Mouse (Mus musculus) MEL-GATA-1-ER (cell line): Measurements from ENCODE around the gene Susd4.

Source experiments
- DNase-seq: peaks from one replicate; pipeline ENCODE4 v3.0.0-alpha.2; 2012; ENCODE audit warnings: low read depth; ENCODE audit errors: extremely low read depth

Gene Susd4

DNA sequence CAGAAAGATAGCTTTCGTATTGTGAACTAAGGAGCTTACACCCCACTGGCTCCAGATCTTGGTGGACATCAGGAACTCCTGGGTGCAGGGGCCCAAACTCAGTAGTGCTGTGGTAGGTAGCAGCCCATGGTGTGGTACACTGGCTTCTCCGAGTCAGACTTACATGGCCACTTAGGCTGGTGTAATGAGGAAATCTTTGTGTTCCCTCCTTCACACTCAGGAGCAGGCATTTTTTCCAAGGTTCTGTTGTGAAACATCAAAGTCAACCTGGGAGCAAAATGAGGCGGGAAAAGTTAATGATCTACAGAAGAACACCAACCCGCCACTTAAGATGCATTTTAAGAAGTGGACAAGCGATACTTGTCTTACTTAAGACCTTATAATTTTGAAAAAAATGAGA, 21.8 kb downstream of the Susd4 start:
- DNase-seq, result no peak

DNA sequence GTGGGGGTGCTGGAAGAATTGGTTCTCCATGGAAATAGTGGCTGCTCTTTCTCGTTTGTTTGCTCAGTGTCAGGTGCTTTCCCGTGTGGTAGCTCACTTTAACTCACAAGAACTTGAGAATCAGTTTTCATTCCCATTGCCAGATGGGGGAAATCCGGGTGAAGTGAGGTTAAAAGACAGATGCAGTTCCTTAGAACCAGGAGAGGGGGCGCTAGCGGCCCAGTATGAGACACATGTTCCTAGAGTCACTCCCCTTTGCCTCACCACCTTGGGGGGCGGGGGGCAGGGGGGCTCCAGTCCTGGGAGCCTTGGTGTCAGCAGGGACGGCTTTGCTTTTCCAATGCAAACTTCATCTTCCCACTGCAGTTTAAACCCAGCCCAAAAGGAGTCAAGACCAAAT, 23.4 kb downstream of the Susd4 start:
- no peak for DNase-seq

DNA sequence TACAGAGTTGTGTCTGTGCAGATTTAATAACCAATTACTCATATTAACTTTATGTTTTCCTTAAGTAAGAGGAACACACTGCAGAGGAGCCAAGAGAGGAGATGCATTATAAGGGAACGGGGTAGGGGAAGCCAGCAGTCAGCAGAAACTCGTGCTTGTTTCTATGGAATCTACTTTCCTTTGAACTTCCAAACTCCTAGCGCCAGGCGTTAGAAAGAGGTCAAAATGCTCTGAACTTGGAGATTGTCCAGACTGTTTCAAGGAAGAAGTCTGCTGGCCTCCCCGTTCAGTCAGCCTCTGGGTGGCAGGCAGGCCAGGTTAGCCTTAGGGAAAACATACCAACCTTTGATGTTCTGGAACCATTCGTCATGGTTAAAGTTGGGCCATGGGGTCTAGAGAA, 25.2 kb downstream of the Susd4 start:
- DNase-seq, result no peak

DNA sequence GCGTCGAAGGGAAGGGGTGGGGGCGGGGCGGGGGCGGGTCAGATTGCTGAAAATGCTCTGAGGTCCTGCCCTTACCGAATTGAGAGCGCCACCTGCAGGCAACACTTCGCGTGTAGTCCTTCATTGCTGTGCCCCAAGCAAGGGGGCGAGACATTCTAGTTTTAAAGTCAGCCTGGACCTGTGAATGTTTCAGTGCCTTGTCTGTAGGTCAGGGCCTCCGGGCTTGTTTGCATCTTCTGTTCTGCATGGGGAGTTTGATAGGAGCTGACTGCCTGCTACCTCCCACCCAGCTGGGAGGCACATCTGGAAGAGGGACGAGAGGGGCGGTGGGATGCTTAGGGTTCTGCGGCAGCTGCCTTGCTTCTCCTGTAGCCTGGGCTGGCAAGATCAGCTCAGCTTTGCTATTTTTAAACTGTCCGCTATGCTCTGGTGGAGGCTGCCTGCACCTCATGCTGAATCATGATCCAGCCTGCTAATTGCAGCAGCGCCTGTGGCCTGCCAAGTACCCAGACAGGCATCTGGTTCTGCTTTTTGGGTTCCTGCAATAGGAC, 28.9 kb downstream of the Susd4 start:
- no peak for DNase-seq

DNA sequence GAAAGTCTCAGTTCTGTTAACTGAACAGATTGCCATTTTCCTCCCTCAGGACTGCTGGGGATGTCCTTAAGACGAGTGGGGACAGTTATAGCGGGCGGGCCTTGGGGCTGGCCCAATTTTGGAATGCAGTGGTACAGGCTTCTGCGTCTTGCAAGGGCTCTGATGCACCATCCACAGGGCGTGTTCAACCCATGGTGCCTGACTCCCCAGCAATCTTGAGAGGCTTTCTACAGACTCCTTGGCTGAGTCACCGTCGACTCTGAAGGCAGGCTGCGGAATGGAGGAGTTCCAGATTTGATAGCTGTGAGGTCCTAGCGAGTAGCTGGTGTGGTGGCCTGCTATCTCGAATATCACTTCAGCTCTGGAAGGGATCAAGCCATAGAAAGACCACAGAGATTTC, 30.6 kb downstream of the Susd4 start:
- DNase-seq, result no peak

DNA sequence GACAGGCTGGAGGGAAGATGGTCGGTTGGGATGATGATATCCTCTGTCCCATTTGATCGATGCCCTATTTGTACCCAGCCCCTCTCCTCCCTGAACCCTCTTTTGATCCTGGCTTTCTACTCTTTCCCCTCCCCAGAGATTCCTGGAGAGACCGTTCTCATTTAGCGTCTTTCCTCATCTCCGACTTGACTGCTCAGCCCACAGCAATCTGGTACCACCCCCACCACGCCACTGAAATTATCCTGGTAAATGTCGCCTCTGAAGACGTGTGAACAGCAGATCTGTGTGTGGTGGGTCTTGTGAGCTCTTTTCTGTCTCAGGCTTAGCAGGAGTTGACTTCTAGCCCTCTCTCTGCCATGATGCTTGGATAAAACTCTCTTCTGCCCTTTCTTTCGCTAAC, 31.0 kb downstream of the Susd4 start:
- DNase-seq, result no peak

DNA sequence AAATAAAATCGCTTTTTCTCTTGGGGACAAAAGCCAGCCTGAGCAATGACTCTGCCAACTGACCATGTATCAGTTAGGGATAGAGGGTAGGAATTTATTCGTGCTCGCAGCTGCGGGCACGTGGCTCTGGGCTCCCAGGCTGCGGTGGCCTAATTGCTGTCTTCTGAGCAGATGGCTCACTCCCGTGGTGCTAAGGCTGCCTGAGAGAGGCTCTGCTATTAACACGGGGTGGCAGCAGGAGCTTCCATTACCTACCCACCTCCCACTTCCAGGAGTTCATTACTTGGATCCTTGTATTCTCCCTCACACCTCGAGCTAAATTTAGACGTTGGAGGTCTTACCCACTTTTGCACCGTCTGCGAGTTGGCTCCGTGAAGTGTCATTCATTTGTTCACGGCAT, 33.4 kb downstream of the Susd4 start:
- DNase-seq, result no peak

DNA sequence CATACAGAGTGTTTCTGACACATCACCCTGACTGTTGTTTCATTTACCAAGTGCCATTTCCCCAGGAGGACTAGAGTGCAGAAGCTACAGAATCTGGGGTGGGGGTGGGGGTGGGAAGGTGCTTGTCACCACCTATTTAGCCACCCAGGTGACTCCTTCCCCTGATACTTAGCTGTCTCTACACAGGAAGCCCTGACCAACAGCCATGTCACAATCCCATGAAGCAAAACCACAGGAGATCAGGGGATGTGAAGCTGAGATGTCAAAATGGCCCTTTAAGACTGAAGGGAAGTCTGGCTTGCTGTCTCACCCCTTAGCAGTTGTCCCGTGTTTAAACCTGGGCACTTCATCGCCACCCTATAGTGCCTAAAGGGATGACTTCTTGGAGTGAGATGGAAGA, 37.9 kb downstream of the Susd4 start:
- no peak for DNase-seq

DNA sequence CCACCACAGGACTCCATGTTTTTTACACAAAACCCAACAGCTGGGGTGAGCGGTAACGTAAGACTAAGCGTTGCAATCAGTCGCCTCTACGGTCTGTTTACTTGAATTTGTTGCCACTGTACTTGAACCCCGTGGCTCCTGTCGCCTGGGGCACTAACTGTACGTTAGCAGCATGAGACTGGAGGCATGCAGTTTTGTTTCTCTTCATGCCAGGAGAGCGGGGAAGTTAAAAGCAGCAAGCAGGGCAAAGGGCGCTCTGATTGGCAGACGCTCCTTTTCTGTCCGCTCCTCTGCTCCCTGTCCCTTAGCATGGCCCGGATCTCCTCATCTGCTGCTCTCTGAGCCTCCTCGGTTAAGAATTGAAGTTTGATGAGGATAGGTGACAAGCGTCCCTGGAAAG, 39.2 kb downstream of the Susd4 start:
- no peak for DNase-seq

DNA sequence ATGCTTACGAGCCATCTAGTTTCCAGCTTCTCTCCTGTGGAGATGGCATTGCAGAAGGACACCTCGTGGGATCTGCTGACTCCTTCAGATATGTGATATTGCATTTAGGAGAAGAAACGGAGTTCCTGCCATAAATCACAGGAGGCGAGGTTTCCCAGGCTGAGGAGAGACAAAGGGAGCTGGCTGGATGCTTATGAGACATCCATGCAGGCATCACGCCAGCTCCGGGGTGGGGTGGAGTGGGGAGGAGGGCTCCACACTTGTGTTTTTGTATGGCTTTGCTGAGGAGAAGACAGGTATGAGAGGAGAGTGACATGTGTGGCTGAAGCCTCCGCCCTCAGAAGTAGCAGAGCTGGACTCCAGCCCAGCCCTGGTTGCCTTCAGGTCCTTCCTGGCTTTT, 50.3 kb downstream of the Susd4 start:
- DNase-seq, result no peak

DNA sequence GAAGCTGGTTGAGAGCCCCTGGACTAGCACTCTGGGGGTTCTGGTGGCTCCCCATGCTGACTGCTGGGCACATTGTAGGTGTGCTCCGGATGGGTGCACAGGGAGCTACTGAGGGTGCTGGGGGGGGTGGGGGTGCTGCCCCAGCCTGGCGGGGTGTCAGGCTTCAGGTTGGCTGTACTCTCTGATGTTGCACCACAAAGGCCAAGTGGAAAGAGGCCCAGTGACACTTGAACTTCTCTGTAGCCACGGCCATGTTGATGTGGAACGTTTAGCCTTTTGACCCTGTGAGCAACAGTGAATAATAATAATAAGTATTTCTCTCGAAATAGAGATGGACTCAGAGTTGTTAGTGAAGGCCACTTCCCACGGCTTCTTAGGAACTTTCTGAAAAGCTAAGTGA, 50.9 kb downstream of the Susd4 start:
- DNase-seq, result no peak

DNA sequence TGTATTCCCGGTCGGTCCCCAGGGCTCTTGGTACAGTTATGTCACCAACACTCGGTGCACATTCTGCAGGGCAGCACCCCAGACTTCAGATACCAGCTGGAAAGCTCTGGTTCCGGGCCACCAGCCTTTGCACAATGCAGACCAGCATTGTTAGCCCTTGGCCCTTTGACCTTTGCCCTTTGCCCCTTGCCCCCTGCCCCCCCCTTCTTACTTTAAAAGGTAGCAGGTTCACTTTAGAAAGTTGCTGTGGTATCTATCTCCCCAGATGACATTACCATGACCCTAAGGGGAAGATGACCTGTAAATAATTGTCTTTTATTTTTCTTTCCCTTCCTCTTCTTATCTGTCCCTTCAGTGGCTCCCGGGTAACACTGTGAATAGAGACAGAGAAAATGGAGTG, 53.4 kb downstream of the Susd4 start:
- DNase-seq, result no peak

DNA sequence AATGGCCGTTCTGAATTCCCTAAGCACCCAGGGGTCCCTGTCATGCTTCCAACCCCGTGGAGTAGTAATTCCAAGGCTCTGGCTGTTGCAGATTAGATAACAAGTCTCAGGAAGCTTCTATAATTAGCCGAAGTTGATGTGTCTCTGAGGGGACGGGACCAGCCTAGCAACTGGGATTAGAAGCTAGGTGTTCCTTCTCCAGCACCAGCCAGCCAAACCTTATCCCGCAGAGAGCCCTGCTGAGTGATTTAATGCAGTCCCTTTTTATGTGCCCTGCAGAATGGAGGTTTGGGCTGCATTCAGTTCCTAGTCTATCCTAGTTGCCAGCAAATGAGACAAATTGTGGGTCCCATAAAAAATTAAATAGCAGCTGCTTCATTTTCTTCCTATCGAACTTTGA, 54.0 kb downstream of the Susd4 start:
- DNase-seq, result no peak

DNA sequence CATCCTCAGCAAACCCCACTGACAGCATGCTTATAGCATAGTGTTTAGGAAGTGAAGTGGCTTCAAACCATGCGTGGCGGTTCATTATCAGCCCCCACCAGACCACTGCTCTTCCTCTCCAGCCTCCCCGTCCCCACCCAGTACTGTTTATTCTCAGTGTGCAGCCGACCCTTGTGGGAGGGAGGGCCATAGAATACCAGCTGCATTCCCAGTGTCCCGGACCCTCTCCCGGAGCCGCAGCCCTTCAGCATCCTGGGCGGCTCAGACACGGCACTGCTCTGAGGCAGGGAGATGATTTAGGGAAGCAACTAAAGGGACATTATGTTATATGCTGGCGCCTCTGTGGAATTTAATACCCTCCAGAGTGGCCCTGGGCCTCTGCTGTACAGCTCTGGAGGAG, 55.3 kb downstream of the Susd4 start:
- DNase-seq, result no peak

DNA sequence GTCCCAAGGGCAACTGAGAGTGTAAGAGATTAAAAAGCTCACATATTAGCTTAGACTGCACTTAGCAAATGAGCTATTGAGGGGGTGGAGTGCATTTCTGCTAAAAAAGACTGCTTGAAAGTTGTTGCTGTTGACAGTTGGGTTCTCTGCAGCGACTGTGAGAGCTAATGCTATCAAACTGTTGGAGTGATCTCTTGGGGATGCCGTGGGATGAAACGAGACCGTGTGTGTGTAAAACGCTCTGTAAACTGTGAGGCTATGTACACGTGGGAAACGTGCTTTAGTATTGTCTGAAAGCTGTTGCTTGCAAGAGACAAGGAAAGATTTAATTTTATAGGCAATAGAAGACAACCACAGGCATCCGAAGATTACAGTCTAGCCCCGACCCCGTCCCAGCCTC, 59.1 kb downstream of the Susd4 start:
- no peak for DNase-seq

DNA sequence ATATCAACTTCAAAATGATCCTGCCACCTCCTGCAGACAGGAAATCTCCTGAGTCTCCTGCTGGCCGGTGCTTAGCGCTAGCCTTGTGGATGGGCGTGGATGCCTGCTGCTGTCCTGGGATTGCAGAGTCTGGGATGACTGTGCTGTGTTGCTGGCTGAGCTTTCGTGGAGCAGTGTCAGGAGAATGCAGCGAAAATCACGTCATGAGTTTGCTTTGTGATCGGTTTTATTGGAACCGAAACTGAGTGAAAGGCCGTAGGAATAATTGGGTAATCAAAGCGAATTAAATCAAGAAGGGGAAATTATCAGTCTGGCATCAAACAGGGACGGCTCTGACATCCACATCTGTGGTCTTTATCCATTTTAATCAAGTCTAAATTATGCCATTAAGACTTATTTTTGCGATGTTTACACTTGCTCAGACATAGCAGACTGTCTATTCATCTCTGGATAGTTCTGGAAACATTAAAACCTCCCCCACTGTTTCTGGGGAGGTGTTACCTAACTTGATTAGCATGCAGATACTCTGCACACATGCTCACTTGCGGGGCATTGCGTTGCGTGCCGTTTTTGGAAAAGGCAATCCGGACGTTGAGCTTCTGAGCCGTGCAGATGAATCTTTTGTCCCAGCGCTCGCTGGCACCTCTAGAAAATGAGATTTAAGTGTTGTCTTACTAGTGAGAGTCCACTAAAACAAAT, 60.2 kb downstream of the Susd4 start:
- no peak for DNase-seq

DNA sequence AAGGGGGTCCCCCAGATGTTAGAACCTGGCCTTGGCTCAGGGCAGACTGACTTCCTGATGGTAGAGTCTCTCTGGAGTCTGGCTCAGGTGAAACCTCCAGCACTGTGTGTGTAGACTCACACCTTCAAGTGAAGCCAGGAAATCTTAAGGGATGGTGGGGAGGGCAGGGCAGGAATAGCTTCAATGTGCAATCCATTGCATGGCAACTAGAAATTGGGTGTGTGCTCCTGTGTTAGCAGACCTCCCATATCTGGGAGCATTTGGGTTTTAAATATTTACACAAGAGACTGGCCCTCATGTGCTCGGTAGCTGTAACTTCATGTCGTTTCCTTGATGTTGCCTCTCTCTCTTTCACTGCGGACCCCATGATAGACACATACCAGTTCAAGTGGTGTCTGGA, 62.9 kb downstream of the Susd4 start:
- no peak for DNase-seq

DNA sequence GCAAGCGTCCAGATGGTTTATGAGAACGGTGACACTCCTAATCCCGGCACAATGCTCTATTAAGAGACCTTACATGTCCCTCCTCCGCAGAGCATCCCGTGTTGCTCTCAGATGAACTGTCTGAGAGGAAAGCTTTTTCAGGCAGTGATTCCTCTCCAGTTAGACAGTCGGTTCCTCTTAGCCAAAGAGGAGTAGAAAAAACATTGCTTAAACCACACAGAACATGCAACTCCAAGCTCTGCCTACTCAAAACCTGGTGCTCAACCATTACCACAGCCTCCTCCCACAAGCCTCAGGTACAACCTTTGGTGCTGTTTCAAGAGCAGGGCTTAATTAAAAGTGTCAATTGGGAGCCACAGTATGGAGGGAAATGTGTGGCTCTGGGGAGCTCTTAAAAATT, 74.4 kb downstream of the Susd4 start:
- DNase-seq, result no peak

DNA sequence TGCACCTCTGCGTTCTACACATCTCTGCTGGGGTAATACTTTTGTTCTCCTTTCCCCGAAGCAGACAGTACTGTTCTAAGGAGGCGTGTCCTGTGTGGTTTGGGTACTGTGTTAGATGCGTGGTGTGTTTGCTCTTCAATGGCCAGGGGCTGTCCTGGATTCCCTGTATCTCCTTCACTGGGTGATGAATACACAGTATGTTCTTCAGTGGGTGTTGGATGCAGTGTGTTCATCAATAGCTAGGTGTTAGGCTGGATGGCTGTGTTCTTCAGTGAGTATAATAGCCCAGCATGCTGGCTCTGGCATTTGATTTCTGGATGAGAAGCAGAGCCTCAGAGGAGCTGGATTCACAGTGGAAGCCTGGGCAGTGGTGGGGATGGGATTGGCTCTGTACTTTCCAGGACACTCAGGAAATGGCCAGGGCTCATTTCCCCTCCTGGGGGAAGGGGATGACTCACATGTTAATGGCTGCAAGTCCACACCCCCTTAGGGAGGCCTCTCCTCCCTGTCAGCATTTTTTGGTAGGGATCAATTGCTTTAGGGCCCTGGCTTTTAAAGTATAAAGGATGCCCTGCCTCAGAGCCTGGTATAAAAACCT, 75.8 kb downstream of the Susd4 start:
- no peak for DNase-seq

DNA sequence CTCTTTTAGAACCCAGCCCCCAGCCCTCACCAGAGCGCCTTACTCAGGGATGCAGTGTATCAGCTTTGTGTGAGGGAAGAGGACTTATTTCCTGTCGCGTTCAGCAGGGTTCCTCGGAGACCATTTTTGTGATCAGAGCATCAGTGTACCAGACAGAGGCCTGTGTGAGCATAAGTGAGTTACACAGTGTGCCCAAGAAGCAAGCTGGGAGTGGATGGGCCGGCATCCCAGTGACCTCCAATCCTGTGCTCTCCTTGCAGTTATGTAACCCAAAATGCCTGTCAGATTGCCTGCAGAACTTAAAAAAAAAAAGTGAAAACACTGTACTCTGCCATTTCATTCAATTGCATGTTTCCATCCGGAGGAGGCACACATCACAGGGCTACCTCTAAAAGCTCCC, 76.4 kb downstream of the Susd4 start:
- no peak for DNase-seq

DNA sequence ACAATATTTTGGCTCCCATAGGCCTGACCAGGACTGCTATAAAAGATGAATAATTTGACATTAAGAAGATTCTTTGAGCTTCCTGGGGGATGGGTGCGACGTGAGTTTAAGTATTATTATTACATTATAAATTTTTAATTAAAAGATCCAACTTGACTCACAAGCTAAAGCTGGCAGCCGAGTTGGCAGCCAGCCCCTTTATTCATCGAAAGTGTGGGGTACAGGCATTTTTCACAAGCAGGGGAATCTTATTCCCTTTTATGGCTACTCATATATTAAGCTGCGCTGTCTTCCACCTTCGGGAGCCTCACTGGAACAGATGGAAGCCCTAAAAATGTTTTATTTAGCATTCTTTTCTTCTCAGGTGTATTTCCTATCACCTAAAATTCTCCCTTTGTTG, 76.9 kb downstream of the Susd4 start:
- no peak for DNase-seq

DNA sequence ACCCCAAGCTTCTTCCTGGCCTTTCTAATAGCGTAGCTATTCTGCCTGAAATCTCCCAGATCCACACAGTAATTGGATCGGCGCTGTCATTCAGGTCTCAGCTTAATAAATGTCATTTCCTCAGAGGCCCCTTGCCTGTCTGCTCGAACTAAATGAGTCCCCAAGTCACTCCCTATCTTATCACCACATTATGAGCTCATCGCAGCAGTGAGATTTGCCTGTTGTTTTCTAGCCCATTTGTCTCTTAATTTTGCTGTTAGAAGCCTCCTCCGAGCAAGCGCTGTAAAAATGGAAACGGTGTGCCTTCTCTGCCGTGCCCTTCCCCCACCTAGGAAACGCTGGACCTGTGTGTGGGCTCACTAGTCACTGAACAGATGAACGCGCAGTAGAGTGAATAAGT, 85.9 kb downstream of the Susd4 start:
- no peak for DNase-seq

DNA sequence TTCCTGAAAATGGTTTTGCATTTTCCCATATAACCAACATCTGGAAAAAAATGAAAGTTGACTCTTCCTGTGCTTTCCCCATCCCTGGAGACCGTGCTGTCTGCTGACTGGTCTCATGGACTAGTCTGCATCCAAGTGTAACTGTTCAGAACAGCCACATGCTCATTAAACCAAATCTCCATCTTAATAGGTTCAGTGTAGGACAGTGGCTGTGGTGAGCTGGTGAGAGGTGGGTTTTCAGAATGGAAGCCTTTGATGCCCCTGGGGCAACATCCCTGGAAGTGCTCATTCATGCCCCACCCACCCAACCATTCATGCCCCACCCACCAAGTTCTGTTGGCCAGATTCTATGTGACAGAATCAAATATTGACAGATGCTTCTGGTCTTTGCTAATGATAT, 86.4 kb downstream of the Susd4 start:
- no peak for DNase-seq
